Mouse (Mus musculus): ENCODE measurements around the gene Dcaf15.

GRCm38 (mm10) chr8:84070667-84071066, 33.9 kb downstream of the Dcaf15 start:
- TF ChIP-seq NRF1 (IDR thresholded peaks at IDR 0.05; ENCODE audit: insufficient read depth, low read depth, low read length, poor library complexity, severe bottlenecking) (no peak), SIN3A (IDR thresholded peaks at IDR 0.05; ENCODE audit: low read length) (no peak), CTCF (IDR thresholded peaks at IDR 0.05 in 2 of 3, conservative IDR thresholded peaks at IDR 0.05 in 1 of 3; ENCODE audit: control insufficient read depth in 1 of 3, insufficient read depth in 1 of 3, low read depth in 2 of 3, low read length in 3 of 3, poor library complexity in 1 of 3, severe bottlenecking in 1 of 3) (no peak), EP300 (IDR thresholded peaks at IDR 0.05; ENCODE audit: low read depth in 1 of 2, low read length in 2 of 2) (no peak)

All from MEL (cell line).